Mouse (Mus musculus) embryonic facial prominence, embryonic 11.5 days (tissue): ENCODE results near the gene Krtap4-16. TPM values are rescaled to one million over a fixed set of nuclear protein-coding genes. Genes with fewer than 3 reads are reported as not detected.
"Not testable (repeated sequence)": the region's sequence is repeated elsewhere in the genome, so short reads cannot be mapped to it uniquely, and the experiment has no call there.

Experiments used
- ATAC-seq: fragments of 200-750 bp; cut with Nextera tagmentation; replicated peaks from 2 replicates; pipeline ENCODE4 v1.8.0; 2017; ENCODE audit warnings: low read depth; ENCODE audit not compliant: insufficient number of reproducible peaks, low FRiP score, low TSS enrichment
- DNase-seq: peaks from one replicate; pipeline ENCODE4 v3.0.0-alpha.2; 2015; ENCODE audit warnings: low spot score
- H3K27ac ChIP-seq: fragments of 300-500 bp; sonication (generic); replicated peaks from 2 replicates; pipeline ENCODE4 v1.5.1; 2014; ENCODE audit warnings: mild to moderate bottlenecking, low read depth, low read length, control low read depth
- H3K27me3 ChIP-seq: fragments of 300-500 bp; sonication (generic); 2 replicates; pipeline ENCODE4 v1.6.1; 2014; ENCODE audit warnings: mild to moderate bottlenecking, low read length, moderate library complexity, mixed read lengths; ENCODE audit not compliant: control insufficient read depth, insufficient read depth
- H3K36me3 ChIP-seq: fragments of 300-500 bp; sonication (generic); replicated peaks from 2 replicates; pipeline ENCODE4 v1.6.1; 2014; ENCODE audit warnings: low read depth, mild to moderate bottlenecking, low read length, moderate library complexity, mixed read lengths; ENCODE audit not compliant: control insufficient read depth, insufficient read depth
- H3K4me1 ChIP-seq: fragments of 300-500 bp; sonication (generic); 2 replicates; pipeline ENCODE4 v1.6.1; 2014; ENCODE audit warnings: low read length, mixed read lengths; ENCODE audit not compliant: control insufficient read depth, insufficient read depth
- H3K4me2 ChIP-seq: fragments of 300-500 bp; sonication (generic); 2 replicates; pipeline ENCODE4 v1.6.1; 2014; ENCODE audit warnings: low read depth, mild to moderate bottlenecking, control low read depth, low read length, moderate library complexity
- H3K4me3 ChIP-seq: fragments of 300-500 bp; sonication (generic); 2 replicates; pipeline ENCODE4 v1.5.1; 2014; ENCODE audit warnings: low read depth, low read length, control low read depth
- H3K9ac ChIP-seq: fragments of 300-500 bp; sonication (generic); replicated peaks from 2 replicates; pipeline ENCODE4 v1.6.1; 2014; ENCODE audit warnings: mild to moderate bottlenecking, control low read depth, low read length
- H3K9me3 ChIP-seq: fragments of 300-500 bp; sonication (generic); replicated peaks from 2 replicates; pipeline ENCODE4 v1.6.1; 2016; ENCODE audit warnings: mild to moderate bottlenecking, low read length, inconsistent platforms, mixed read lengths; ENCODE audit not compliant: control insufficient read depth
- WGBS: fragments of 180-500 bp; shearing (Covaris S2); extraction: QIAGEN DNeasy Blood & Tissue Kit; methylation state at CpG from one replicate; pipeline ENCODE4 v1.1.7; 2014; 5-methylcytosine and 5-hydroxymethylcytosine counted together
- polyA plus RNA-seq: library from polyadenylated mRNA; unstranded; fragments of >200 nt; fragmentation: Nextera tagmentation; extraction: Ambion mirVana; gene quantifications from 2 replicates; pipeline ENCODE4 v1.2.1, GENCODE M21; 2014

Krtap4-16 gene
- polyA plus RNA-seq, 1 experiment from 2014 or later: not detected

DNA sequence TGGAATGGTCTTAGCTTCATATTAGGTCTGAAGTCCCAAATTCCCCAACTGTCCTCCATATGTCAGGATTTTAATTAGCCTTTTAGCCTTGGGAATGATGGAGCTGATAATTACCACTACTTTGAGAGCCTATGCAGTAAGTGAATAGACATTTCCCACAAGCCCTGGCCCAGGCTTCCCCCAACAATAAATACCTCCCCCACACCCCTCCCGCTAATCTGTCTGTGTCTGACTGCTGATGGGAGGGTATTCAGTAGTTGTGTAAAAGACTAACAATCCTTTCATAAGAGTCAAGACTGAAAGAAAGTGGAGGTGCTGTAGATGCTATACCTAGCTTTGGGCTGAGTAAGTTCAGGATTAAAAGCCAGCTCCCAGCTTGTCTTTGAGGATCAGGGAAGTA is 9.2 kb downstream of the Krtap4-16 start:
- no peak for DNase-seq
- no peak overlapping the region for H3K4me3 ChIP-seq
- H3K9ac ChIP-seq: no peak overlapping the region
- H3K27ac ChIP-seq: no peak overlapping the region
- 86% methylated on average over 1 of the region's 1 CpGs for WGBS
- H3K27me3 ChIP-seq: no peaks in the 10 kb centered on the region
- H3K36me3 ChIP-seq: no peaks in the 10 kb centered on the region
- no peak for ATAC-seq
- no peak overlapping the region for H3K4me2 ChIP-seq
- H3K4me1 ChIP-seq: no peaks in the 10 kb centered on the region
- H3K9me3 ChIP-seq: no peaks in the 10 kb centered on the region

DNA sequence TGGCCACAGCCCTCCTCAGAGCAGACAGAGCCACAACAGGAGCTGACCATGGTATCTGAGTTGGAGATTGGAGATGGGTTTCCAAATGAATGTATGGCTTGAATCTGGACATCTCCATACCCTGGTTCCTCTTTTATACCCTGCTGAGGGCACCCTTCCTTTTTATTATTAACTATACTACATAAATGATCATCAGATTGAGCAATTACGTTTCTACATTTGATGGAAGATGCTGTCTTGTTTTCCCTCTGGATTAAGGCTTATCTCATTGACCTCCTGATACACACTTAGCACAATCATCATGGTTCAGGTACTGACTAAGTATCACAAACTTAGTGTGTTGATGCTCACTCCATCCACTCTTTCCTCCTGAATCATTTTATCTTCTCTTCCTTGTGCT is 13.4 kb downstream of the Krtap4-16 start, which contains the start of gene 2300003K06Rik:
Gene 2300003K06Rik, minus strand, starts transcription at position 101 of the 400 bp plus-strand sequence.
- Histone ChIP-seq H3K4me1 (no peaks in the 10 kb centered on the region), H3K9ac (no peak within 1 kb of the TSS), H3K9me3 (no peaks in the 10 kb centered on the region), H3K4me3 (no peak within 1 kb of the TSS), H3K27me3 (no peaks in the 10 kb centered on the region), H3K4me2 (no peak within 1 kb of the TSS), H3K27ac (no peak within 1 kb of the TSS), H3K36me3 (no peaks in the 10 kb centered on the region)
- WGBS: 73% methylated on average over 1 of the region's 1 CpGs
- DNase-seq: no peak
- ATAC-seq: no peak

DNA sequence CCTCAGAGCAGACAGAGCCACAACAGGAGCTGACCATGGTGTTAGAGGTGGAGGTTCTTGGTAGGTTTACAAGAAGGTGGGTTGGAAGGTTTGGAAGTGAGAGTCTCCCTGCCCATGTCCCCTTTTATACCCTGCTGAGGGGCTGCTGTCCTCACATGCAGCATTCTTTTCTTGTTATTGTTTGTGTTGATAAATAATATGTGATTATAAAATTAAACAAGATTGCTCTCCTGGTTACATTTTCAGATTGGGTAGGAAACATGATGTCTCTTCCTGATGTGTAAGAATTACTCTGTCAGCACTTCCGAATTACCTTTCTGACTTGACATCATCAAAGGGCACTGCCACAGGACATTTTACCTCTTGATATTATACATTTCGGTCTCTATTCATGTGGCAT is 35.8 kb downstream of the Krtap4-16 start, which contains the start of gene Gm11564:
Gene Gm11564, minus strand, starts transcription at position 101 of the 400 bp plus-strand sequence.
- H3K27ac ChIP-seq, H3K4me3 ChIP-seq, H3K36me3 ChIP-seq, ATAC-seq, H3K9ac ChIP-seq, DNase-seq, H3K9me3 ChIP-seq, H3K4me1 ChIP-seq, H3K4me2 ChIP-seq, H3K27me3 ChIP-seq: not testable (repeated sequence)
- 82% methylated on average over 2 of the region's 2 CpGs for WGBS

DNA sequence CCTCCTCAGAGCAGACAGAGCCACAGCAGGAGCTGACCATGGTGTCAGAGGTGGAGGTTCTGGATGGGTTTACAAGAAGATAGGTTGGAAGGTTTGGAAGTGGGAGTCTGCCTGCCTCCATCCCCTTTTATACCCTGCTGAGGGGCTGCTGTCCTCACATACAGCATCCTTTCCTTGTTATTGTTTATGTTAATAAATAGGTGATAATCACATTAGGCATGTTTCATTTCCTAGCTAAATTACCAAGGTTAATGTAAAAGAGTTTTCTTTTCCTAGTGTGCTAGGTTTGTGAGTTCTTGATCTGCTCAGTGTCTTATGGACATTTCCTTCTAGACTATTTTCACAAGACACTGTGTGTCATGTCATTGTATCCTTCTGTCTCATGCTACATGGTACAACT is 41.6 kb downstream of the Krtap4-16 start, which contains the start of gene Krtap4-13:
Gene Krtap4-13, minus strand, starts transcription at position 101 of the 400 bp plus-strand sequence.
- H3K27me3 ChIP-seq, H3K4me1 ChIP-seq, H3K9ac ChIP-seq, H3K4me3 ChIP-seq, H3K4me2 ChIP-seq, DNase-seq, H3K36me3 ChIP-seq, H3K27ac ChIP-seq, H3K9me3 ChIP-seq, ATAC-seq: not testable (repeated sequence)

DNA sequence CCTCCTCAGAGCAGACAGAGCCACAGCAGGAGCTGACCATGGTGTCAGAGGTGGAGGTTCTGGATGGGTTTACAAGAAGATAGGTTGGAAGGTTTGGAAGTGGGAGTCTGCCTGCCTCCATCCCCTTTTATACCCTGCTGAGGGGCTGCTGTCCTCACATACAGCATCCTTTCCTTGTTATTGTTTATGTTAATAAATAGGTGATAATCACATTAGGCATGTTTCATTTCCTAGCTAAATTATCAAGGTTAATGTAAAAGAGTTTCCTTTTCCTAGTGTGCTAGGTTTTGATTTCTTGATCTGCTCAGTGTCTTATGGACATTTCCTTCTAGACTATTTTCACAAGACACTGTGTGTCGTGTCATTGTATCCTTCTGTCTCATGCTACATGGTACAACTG is 47.1 kb downstream of the Krtap4-16 start, which contains the start of gene Gm11554:
Gene Gm11554, minus strand, starts transcription at position 101 of the 400 bp plus-strand sequence.
- not testable (repeated sequence) for H3K4me3 ChIP-seq, ATAC-seq, H3K36me3 ChIP-seq, H3K9ac ChIP-seq, DNase-seq, H3K27me3 ChIP-seq, H3K4me1 ChIP-seq, H3K27ac ChIP-seq, H3K4me2 ChIP-seq, H3K9me3 ChIP-seq
- no CpG with 5 or more reads among the region's 1 CpGs for WGBS

Other genes with a start within 250 kb of the Krtap4-16 start
- not detected in 2 replicates for gene Gm11938, start 248.3 kb downstream of the Krtap4-16 start, polyA plus RNA-seq
- gene Gm11937, start 241.4 kb downstream of the Krtap4-16 start, polyA plus RNA-seq: not detected in 2 replicates
- not detected in 2 replicates for gene Krtap2-4, start 236.8 kb downstream of the Krtap4-16 start, polyA plus RNA-seq
- not detected in 2 replicates for gene Gm11562, start 231.2 kb downstream of the Krtap4-16 start, polyA plus RNA-seq
- not detected in 2 replicates for gene Krtap4-1, start 223.4 kb downstream of the Krtap4-16 start, polyA plus RNA-seq
- gene Krtap4-2, start 216.5 kb downstream of the Krtap4-16 start, polyA plus RNA-seq: not detected in 2 replicates
- gene Krtap4-7, start 207.5 kb downstream of the Krtap4-16 start, polyA plus RNA-seq: not detected in 2 replicates
- not detected in 2 replicates for gene Gm11555, start 201.4 kb downstream of the Krtap4-16 start, polyA plus RNA-seq
- gene Gm11563, start 192.6 kb downstream of the Krtap4-16 start, polyA plus RNA-seq: not detected in 2 replicates
- gene Krtap4-6, start 185.6 kb downstream of the Krtap4-16 start, polyA plus RNA-seq: not detected in 2 replicates
- not detected in 2 replicates for gene Gm14190, start 160.9 kb downstream of the Krtap4-16 start, polyA plus RNA-seq
- not detected in 2 replicates for gene Gm14180, start 117.3 kb downstream of the Krtap4-16 start, polyA plus RNA-seq
- not detected in 2 replicates for gene Gm11595, start 78.7 kb downstream of the Krtap4-16 start, polyA plus RNA-seq
- not detected in 2 replicates for gene Krtap4-8, start 70.9 kb downstream of the Krtap4-16 start, polyA plus RNA-seq
- gene Krtap4-9, start 66.4 kb downstream of the Krtap4-16 start, polyA plus RNA-seq: not detected in 2 replicates
- not detected in 2 replicates for gene Gm11596, start 58.1 kb downstream of the Krtap4-16 start, polyA plus RNA-seq
- not detected in 2 replicates for gene Gm11569, start 52.7 kb downstream of the Krtap4-16 start, polyA plus RNA-seq
- gene Gm11554, start 47.2 kb downstream of the Krtap4-16 start, polyA plus RNA-seq: not detected in 2 replicates
- gene Krtap4-13, start 41.7 kb downstream of the Krtap4-16 start, polyA plus RNA-seq: not detected in 2 replicates
- not detected in 2 replicates for gene Gm11564, start 35.9 kb downstream of the Krtap4-16 start, polyA plus RNA-seq
- gene 2300003K06Rik, start 13.5 kb downstream of the Krtap4-16 start, polyA plus RNA-seq: not detected in 2 replicates
- not detected in 2 replicates for gene Gm11568, start 6.3 kb upstream of the Krtap4-16 start, polyA plus RNA-seq
- not detected in 2 replicates for gene Gm11559, start 12.9 kb upstream of the Krtap4-16 start, polyA plus RNA-seq
- gene Krtap9-1, start 21.8 kb upstream of the Krtap4-16 start, polyA plus RNA-seq: not detected in 2 replicates
- not detected in 2 replicates for gene Gm11567, start 27.6 kb upstream of the Krtap4-16 start, polyA plus RNA-seq
- gene Krtap31-1, start 56.3 kb upstream of the Krtap4-16 start, polyA plus RNA-seq: not detected in 2 replicates
- not detected in 2 replicates for gene Gm11565, start 63.1 kb upstream of the Krtap4-16 start, polyA plus RNA-seq
- not detected in 2 replicates for gene Krtap31-2, start 84.7 kb upstream of the Krtap4-16 start, polyA plus RNA-seq
- gene Krtap9-5, start 96.9 kb upstream of the Krtap4-16 start, polyA plus RNA-seq: not detected in 2 replicates
- not detected in 2 replicates for gene Krtap29-1, start 127.4 kb upstream of the Krtap4-16 start, polyA plus RNA-seq
- gene Krtap16-1, start 135.0 kb upstream of the Krtap4-16 start, polyA plus RNA-seq: not detected in 2 replicates
- gene Krtap17-1, start 142.4 kb upstream of the Krtap4-16 start, polyA plus RNA-seq: not detected in 2 replicates
- gene Krt33a, start 164.6 kb upstream of the Krtap4-16 start, polyA plus RNA-seq: not detected in 2 replicates
- not detected in 2 replicates for gene Krt33b, start 178.3 kb upstream of the Krtap4-16 start, polyA plus RNA-seq
- gene Krt34, start 189.9 kb upstream of the Krtap4-16 start, polyA plus RNA-seq: not detected in 2 replicates
- gene Krt31, start 198.9 kb upstream of the Krtap4-16 start, polyA plus RNA-seq: not detected in 2 replicates
- gene Krt32, start 236.6 kb upstream of the Krtap4-16 start, polyA plus RNA-seq: not detected in 2 replicates
- gene Krt35, start 244.6 kb upstream of the Krtap4-16 start, polyA plus RNA-seq: not detected in 2 replicates